Mouse (Mus musculus): ENCODE results near the gene Rcc2.

Rcc2 gene

DNA sequence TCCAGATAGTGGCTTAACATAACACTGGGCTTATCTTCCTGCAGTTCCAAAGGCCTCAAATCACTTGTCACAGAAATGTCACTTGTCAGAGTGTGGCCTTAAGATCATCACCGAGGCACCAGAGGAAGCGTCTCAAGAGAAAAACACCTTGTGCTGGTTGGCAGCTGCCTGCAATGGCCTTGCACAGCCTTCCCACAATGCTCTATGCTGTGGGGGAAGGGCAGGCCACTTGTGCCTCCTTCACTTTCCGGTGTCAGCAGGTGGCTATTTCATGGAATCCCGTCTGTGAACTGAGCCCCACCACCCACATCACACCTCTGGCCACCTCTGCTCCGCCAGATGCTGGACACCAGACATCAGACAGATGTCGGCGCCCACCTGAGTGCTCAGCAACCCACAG, 53.0 kb downstream of the Rcc2 start:
- no peak for DNase-seq (ENCODE audit: low spot score in 2 of 2)

GRCm38 (mm10) chr4:140755811-140756210, 55.5 kb downstream of the Rcc2 start:
- no peak for DNase-seq (ENCODE audit: low spot score in 2 of 2)

DNA sequence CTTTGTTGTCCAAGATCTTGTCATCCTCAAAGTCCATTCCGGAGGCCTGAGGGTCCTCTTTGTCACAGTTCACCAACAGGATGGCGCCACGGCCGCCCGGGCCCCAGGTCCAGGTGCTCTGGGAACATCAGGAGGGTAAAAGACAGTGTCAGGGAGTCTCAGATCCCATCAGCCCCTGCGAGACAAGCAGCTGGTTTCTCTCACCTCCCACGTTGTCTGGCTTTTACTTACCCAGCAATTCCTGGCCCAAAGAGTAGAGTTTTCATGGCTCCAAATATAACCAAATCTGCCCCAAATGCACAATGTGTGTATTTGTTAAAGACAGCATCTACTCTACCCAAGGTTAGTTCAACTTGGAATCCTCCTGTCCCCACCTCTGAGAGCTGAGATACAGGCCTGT, 61.3 kb downstream of the Rcc2 start:
- no peak for DNase-seq (ENCODE audit: low spot score in 2 of 2)

DNA sequence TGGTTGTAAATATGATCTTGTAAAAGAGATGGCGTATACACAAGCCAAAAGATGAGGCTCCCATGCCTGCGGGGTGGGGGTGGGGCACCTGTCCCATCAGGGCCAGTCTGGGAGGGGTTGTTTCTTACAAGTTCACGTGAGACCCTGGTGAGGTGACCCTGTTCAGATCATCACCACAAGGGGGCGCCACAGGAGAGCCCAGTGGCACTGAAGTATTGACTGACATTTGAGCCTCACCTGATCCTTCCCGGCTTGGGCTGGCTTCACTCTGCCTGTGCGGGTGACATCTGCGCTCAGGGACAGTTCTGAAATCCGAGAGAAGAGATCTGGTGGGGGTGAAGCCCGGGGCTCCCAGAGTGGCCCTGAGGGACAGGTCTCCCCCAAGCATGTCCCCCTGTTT, 62.8 kb downstream of the Rcc2 start:
- DNase-seq (ENCODE audit: low spot score in 2 of 2) = peak; percentile 41 to 72

GRCm38 (mm10) chr4:140765936-140766335, 65.6 kb downstream of the Rcc2 start:
- no peak for DNase-seq (ENCODE audit: low spot score in 2 of 2)

DNA sequence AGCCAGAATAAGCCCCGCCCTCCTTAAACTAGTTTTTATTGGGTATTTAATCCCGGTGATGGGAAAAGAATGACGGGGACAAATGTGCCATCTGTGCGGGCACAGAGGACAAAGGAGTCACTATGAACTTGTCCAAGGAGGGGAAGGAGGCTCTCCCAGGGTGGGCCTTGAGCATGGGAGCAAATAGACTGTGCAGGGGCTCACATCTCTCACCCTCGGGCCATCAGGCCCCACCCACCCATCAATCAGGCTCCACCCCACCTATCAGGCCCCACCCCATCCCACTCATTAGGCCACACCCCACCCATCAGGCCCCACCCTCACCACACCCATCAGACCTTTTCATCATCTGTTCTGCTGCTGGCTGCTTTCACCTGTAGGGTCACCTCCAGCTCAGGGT, 68.6 kb downstream of the Rcc2 start:
- DNase-seq (ENCODE audit: low spot score in 2 of 2) = no peak

DNA sequence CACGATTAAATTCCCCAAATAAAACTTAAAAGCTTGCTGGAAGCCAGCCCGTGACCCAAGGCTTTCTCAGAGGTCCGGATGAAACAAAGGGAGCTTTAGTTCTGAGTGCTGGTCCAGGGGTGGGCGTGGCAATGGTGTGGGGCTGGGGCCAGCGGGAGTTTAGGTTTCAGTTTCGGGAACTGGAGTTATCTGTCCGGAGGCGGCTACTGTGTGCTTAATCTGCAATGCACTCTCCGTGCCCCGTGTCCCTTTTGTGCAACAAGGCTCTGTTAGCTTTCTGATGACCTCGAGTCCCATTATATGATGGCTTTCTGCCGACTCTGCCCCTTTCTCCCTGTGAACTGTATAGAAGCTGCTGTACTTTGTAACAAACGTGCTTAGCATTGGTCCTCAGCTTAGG, 70.1 kb downstream of the Rcc2 start:
- DNase-seq (ENCODE audit: low spot score in 2 of 2) = no peak

DNA sequence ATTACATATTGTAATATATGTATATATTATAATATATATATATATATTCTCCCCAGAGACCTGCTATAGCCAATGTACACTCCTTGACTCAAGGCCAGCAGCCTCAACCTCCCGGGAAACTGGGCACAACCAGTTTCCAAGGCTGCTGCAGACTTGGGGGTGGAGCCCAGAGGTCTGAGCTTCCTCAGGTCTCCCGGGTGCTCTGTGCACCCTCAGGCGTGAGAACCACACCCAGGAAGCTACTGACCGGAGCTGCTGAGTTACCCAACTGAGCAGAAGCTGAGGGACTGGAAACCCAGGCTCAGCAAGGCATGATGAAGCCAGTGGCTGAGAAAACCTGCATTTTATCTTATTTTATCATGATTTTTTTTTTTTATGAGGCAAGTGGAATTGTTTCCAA, 70.8 kb downstream of the Rcc2 start:
- DNase-seq (ENCODE audit: low spot score in 2 of 2) = no peak

Measured in spleen, postnatal 14 days (tissue).